Mouse (Mus musculus) kidney, postnatal 0 days (tissue): Measurements from ENCODE around the gene Rbm33. TPM values are rescaled to one million over a fixed set of nuclear protein-coding genes. Genes with fewer than 3 reads are reported as not detected.

Source experiments
- ATAC-seq: fragments of 200-750 bp; cut with Nextera tagmentation; replicated peaks from 2 replicates; pipeline ENCODE4 v1.8.0; 2017; ENCODE audit warnings: low read depth, moderate number of reproducible peaks, moderate TSS enrichment, moderate library complexity; ENCODE audit not compliant: low FRiP score
- DNase-seq: peaks from one replicate; pipeline ENCODE4 v3.0.0-alpha.2; 2016; ENCODE audit warnings: low spot score
- H3K27ac ChIP-seq: fragments of 300-500 bp; sonication (generic); 2 replicates; pipeline ENCODE4 v1.5.1; 2014; ENCODE audit warnings: mild to moderate bottlenecking
- H3K27me3 ChIP-seq: fragments of 300-500 bp; sonication (generic); 2 replicates; pipeline ENCODE4 v1.6.1; 2014; ENCODE audit warnings: low read length, mixed read lengths; ENCODE audit not compliant: insufficient read depth
- H3K36me3 ChIP-seq: fragments of 300-500 bp; sonication (generic); 2 replicates; pipeline ENCODE4 v1.6.1; 2014; ENCODE audit warnings: low read length, mixed read lengths; ENCODE audit not compliant: insufficient read depth
- H3K4me1 ChIP-seq: fragments of 300-500 bp; sonication (generic); replicated peaks from 2 replicates; pipeline ENCODE4 v1.6.1; 2014; ENCODE audit warnings: antibody characterized with exemption, low read length, mixed read lengths; ENCODE audit not compliant: insufficient read depth
- H3K4me2 ChIP-seq: fragments of 300-500 bp; sonication (generic); 2 replicates; pipeline ENCODE4 v1.6.1; 2014; ENCODE audit warnings: mild to moderate bottlenecking, low read length, moderate library complexity, mixed read lengths
- H3K4me3 ChIP-seq: fragments of 300-500 bp; sonication (generic); replicated peaks from 2 replicates; pipeline ENCODE4 v1.5.1; 2014; ENCODE audit warnings: low read depth, low read length
- H3K9ac ChIP-seq: fragments of 300-500 bp; sonication (generic); 2 replicates; pipeline ENCODE4 v1.6.1; 2014; ENCODE audit warnings: low read depth, low read length
- H3K9me3 ChIP-seq: fragments of 300-500 bp; sonication (generic); replicated peaks from 2 replicates; pipeline ENCODE4 v1.6.1; 2016; ENCODE audit warnings: low read length, inconsistent platforms, mixed read lengths
- CTCF ChIP-seq: IDR thresholded peaks from 2 replicates; pipeline ENCODE4 v1.5.1; 2016; ENCODE audit warnings: antibody characterized with exemption, low read depth, mild to moderate bottlenecking, moderate library complexity
- WGBS: fragments of 180-500 bp; shearing (Covaris S2); extraction: QIAGEN DNeasy Blood & Tissue Kit; methylation state at CpG from one replicate; pipeline ENCODE4 v1.1.7; 2014; 5-methylcytosine and 5-hydroxymethylcytosine counted together
- polyA plus RNA-seq: library from polyadenylated mRNA; unstranded; fragments of >200 nt; fragmentation: Nextera tagmentation; extraction: Ambion mirVana; gene quantifications from 2 replicates; pipeline ENCODE4 v1.2.1, GENCODE M21; 2015

Gene Rbm33
- polyA plus RNA-seq, 1 experiment from 2014 or later, result 8.1 TPM

DNA sequence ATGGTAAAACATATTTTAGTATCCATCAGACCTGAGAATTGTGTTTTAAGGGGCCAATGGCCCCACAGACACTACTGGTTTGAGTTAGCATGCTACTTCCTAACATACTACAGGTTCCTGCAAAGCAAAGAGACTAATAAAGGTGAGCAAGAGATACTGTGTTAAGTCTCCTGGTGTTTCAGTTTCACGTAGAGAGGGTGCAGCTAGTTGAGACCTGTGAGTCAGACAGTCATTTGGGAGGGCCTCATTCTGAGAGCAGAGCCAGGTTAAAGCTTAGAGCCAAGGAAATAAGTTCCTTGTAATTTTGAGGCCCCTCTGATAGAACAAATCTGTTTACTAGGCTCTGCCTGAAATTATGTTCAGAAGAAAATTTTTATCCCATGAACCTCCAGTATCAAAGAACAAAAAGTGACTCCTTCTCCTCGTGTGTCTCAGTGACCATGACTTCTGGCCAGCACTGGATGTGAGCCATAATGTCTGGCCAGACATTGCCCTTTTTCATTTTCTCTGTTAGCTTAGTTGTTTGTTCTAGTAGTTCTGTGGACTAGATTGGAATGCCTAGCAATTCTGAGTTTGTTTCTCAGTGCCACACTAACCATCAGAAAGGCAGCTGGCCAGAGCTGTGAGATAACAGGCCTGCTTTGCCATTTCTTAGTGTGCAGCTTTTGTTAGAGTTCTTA is 95.2 kb downstream of the Rbm33 start:
- Histone ChIP-seq H3K4me2 (no peak overlapping the region), H3K9ac (no peak overlapping the region), H3K36me3 (peaks cover 72% of the 10 kb centered on the region), H3K4me1 (no peaks in the 10 kb centered on the region), H3K27me3 (no peaks in the 10 kb centered on the region), H3K4me3 (no peak overlapping the region), H3K9me3 (no peaks in the 10 kb centered on the region), H3K27ac (no peak overlapping the region)
- no peak for DNase-seq
- 87% methylated on average over 2 of the region's 2 CpGs for WGBS
- ATAC-seq, result no peak
- no peak for TF ChIP-seq CTCF

DNA sequence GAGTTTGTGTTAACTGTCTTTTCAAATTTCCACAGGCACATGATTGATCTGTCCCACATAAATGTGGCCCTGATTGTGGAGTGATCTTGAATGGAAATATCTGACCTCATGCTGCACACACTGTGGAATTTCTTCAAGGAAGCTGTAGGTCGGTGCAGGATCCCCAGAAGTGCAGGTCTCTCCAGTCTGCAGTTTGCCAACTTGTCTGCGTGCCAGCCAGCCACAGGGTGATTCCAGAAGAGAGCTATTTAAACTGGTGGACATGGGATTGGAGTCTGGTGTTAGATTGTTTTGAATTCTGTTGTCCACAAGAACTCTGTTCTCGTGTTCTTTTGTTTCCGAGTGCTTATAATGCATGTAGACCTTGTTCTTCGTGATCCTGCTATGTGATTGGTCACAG is 96.6 kb downstream of the Rbm33 start:
- Histone ChIP-seq H3K27ac (no peak overlapping the region), H3K9me3 (no peaks in the 10 kb centered on the region), H3K27me3 (no peaks in the 10 kb centered on the region), H3K4me3 (no peak overlapping the region), H3K9ac (no peak overlapping the region), H3K4me1 (no peaks in the 10 kb centered on the region), H3K4me2 (no peak overlapping the region), H3K36me3 (peaks cover 76% of the 10 kb centered on the region)
- no peak for TF ChIP-seq CTCF
- ATAC-seq (no peak), DNase-seq (no peak)
- 91% methylated on average over 5 of the region's 5 CpGs for WGBS

DNA sequence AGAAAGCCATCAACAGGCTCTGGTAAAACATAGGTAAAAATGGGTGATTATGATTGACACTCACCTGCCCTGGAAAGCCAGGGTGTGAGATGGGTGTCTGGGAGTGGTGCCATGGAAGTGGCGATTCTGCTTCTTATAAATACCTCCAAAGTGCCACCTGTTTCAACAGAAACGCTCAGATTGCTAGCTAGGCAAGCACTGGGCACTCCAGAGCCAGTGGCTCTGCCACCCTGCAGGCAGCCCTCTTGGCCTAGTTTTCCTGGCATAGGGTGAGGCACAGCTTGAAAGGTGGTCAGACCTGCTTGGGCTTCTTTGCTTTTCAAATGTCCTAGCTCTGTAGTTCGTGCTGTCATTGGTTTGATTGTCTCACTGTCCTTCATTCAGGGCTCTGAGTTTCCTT is 97.2 kb downstream of the Rbm33 start:
- no peaks in the 10 kb centered on the region for H3K27me3 ChIP-seq
- peaks cover 73% of the 10 kb centered on the region for H3K36me3 ChIP-seq
- H3K9me3 ChIP-seq, result no peaks in the 10 kb centered on the region
- 91% methylated on average over 3 of the region's 3 CpGs for WGBS
- no peak overlapping the region for H3K27ac ChIP-seq
- DNase-seq, result no peak
- H3K4me2 ChIP-seq, result no peak overlapping the region
- TF ChIP-seq CTCF, result no peak
- no peak overlapping the region for H3K4me3 ChIP-seq
- no peak for ATAC-seq
- no peak overlapping the region for H3K9ac ChIP-seq
- H3K4me1 ChIP-seq, result no peaks in the 10 kb centered on the region

DNA sequence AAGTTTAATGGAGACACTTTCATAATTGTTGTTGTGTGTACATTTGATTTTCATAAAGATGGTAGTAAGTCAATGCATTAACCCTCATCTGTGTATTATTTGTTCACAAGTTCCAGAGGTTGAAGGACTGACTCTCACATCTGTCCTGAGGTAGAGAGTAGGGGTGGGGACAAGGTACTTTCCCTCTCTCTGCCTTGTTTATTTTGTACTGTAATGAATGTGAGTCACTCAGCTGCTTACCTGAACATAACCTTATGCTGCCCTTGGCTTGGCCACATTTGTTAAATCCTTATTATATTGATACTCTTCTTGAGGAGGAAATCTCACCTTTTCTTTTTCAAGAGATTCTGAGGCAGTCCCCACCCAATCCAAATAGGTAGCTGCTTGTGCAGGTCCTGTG is 99.1 kb downstream of the Rbm33 start:
- no peak overlapping the region for H3K27ac ChIP-seq
- H3K4me1 ChIP-seq, result no peaks in the 10 kb centered on the region
- no peaks in the 10 kb centered on the region for H3K9me3 ChIP-seq
- ATAC-seq, result no peak
- no peak overlapping the region for H3K4me3 ChIP-seq
- no peak overlapping the region for H3K4me2 ChIP-seq
- no peak for TF ChIP-seq CTCF
- DNase-seq, result no peak
- no peak overlapping the region for H3K9ac ChIP-seq
- H3K36me3 ChIP-seq, result peaks cover 68% of the 10 kb centered on the region
- H3K27me3 ChIP-seq, result no peaks in the 10 kb centered on the region

DNA sequence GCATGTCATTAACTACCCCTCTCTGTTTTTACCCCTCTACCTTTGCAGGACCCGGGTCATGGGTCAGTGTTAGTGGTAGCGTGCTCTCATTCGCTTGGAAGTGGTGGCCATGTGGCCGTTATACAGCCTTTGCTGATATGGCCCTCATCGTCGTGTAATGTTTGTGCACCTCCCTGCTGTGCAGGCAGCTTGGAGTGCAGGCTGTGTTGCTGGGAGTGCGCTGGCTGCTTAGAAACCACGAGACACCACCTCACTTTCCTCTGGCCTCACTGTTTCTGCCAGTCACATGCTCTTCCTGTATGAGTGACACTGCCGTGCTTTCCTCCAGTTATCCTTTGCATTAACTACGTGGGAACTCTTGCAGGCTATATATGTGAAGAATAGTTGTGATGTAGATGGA is 101.8 kb downstream of the Rbm33 start:
- H3K27me3 ChIP-seq, result no peaks in the 10 kb centered on the region
- H3K27ac ChIP-seq, result no peak overlapping the region
- H3K36me3 ChIP-seq, result peaks cover 42% of the 10 kb centered on the region

DNA sequence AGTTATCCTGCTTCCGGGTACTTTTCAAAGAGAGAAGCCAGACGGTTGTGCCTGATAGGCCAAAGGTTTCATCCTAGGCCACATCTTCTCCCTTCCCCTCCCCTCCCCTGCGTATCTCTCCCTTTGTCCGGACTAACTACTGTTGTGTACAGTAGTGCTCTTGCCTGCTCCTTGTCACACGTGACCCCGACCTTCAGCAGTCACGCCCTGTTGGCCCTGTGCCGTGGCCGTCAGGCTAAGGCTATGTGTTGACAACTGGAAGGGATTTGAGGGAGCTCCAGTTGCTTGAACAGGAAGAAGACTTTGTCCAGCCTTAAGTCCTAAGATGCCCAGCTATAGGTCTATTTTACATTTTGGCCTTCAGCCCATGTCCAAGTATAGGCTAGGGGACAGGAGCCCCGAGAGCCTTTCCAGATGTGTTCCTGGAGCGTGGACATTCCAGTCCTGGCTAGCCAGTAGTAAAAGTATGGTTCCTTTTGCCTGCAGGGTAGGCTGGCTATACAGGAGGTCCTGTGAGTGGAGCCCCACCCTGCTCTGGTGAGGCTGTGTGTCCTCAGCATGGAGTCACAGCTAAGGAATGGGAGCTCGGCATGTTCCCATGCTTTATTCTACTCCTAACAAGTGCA is 102.8 kb downstream of the Rbm33 start:
- no peaks in the 10 kb centered on the region for H3K4me1 ChIP-seq
- peaks cover 31% of the 10 kb centered on the region for H3K36me3 ChIP-seq
- H3K9ac ChIP-seq, result no peak overlapping the region
- DNase-seq (no peak), ATAC-seq (no peak; the same call in 1 of the 2 replicates)
- H3K4me3 ChIP-seq, result no peak overlapping the region
- no peak overlapping the region for H3K27ac ChIP-seq
- H3K4me2 ChIP-seq, result no peak overlapping the region
- TF ChIP-seq CTCF, result no peak
- 70% methylated on average over 12 of the region's 12 CpGs for WGBS
- H3K27me3 ChIP-seq, result no peaks in the 10 kb centered on the region
- no peaks in the 10 kb centered on the region for H3K9me3 ChIP-seq

More for the DNA sequence above, 101.8 kb downstream of the Rbm33 start:
- WGBS, result 87% methylated on average over 10 of the region's 10 CpGs
- DNase-seq (no peak), ATAC-seq (no peak)
- no peak overlapping the region for H3K4me3 ChIP-seq
- no peaks in the 10 kb centered on the region for H3K9me3 ChIP-seq
- H3K9ac ChIP-seq, result no peak overlapping the region
- TF ChIP-seq CTCF, result no peak
- H3K4me1 ChIP-seq, result no peaks in the 10 kb centered on the region
- no peak overlapping the region for H3K4me2 ChIP-seq
